Mouse (Mus musculus): Measurements from ENCODE around the gene Vmn1r137. TPM values are rescaled to one million over a fixed set of nuclear protein-coding genes. Genes with fewer than 3 reads are reported as not detected.
"Not testable (repeated sequence)": the region's sequence is repeated elsewhere in the genome, so short reads cannot be mapped to it uniquely, and the experiment has no call there.

The Vmn1r137 gene
- polyA plus RNA-seq (2015; fragmentation: Nextera tagmentation; extraction: Ambion mirVana): not detected in 2 replicates

DNA sequence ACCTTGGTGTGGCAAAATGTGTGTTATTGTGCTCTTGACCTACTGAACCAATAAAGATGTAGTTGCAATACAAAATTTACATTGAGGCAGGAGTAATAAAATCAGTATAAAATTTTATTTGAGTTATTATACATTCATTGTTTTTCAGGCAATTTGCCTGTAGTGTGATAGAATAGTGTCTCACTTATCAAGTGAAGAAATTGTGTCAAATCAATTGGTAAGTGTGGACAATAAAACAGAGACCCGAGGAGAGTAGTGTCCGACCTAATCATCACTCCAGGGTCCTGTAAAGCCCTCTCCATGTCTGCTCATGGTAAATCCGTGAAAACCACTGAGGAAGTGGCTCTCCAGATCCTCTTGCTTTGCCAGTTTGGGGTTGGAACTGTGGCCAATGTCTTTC, at the start of gene Vmn1r137:
TSS of gene Vmn1r137 (plus strand) at position 301 of the 400 bp plus-strand sequence.
- not testable (repeated sequence) for H3K36me3 ChIP-seq; H3K9me3 ChIP-seq (replicated peaks); H3K9ac ChIP-seq; H3K4me1 ChIP-seq (replicated peaks); H3K4me2 ChIP-seq; H3K27me3 ChIP-seq; H3K27ac ChIP-seq; ATAC-seq (replicated peaks; ENCODE audit: insufficient number of reproducible peaks, insufficient read depth, low FRiP score, low read depth); H3K4me3 ChIP-seq
- WGBS: no CpG with 5 or more reads among the region's 3 CpGs

DNA sequence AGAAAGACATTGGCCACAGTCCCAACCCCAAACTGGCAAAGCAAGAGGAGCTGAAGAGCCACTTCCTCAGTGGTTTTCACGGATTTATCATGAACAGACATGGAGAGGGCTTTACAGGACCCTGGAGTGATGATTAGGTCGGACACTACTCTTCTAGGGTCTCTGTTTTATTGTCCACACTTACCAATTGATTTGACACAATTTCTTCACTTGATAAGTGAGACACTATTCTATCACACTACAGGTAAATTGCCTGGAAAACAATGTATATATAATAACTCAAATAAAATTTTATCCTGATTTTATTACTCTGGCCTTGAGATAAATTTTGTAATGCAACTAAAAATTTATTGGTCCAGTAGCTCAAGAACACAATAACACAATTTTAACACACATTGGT, 34.4 kb downstream of the Vmn1r137 start, which contains the start of gene Vmn1r138:
TSS of gene Vmn1r138 (minus strand) at position 101 of the 400 bp plus-strand sequence.
- H3K4me2 ChIP-seq; H3K36me3 ChIP-seq; H3K4me1 ChIP-seq (replicated peaks); H3K27me3 ChIP-seq; H3K27ac ChIP-seq; H3K9ac ChIP-seq; ATAC-seq (replicated peaks; ENCODE audit: insufficient number of reproducible peaks, insufficient read depth, low FRiP score, low read depth); H3K9me3 ChIP-seq (replicated peaks); H3K4me3 ChIP-seq: not testable (repeated sequence)
- no CpG with 5 or more reads among the region's 2 CpGs for WGBS

Other genes with a start within 250 kb of the Vmn1r137 start
- not detected in 2 replicates for gene Gm4175, start 233.1 kb upstream of the Vmn1r137 start, polyA plus RNA-seq (2015; fragmentation: Nextera tagmentation; extraction: Ambion mirVana)
- gene Gm4177, start 197.9 kb upstream of the Vmn1r137 start, polyA plus RNA-seq (2015; fragmentation: Nextera tagmentation; extraction: Ambion mirVana): not detected in 2 replicates
- gene Vmn1r135, start 162.2 kb upstream of the Vmn1r137 start, polyA plus RNA-seq (2015; fragmentation: Nextera tagmentation; extraction: Ambion mirVana): not detected in 2 replicates
- gene Gm5725, start 150.3 kb upstream of the Vmn1r137 start, polyA plus RNA-seq (2015; fragmentation: Nextera tagmentation; extraction: Ambion mirVana): not detected in 2 replicates
- not detected in 2 replicates for gene Gm5891, start 73.3 kb upstream of the Vmn1r137 start, polyA plus RNA-seq (2015; fragmentation: Nextera tagmentation; extraction: Ambion mirVana)
- not detected in 2 replicates for gene Vmn1r138, start 34.3 kb downstream of the Vmn1r137 start, polyA plus RNA-seq (2015; fragmentation: Nextera tagmentation; extraction: Ambion mirVana)
- gene Gm6176, start 61.7 kb downstream of the Vmn1r137 start, polyA plus RNA-seq (2015; fragmentation: Nextera tagmentation; extraction: Ambion mirVana): not detected in 2 replicates
- not detected in 2 replicates for gene Vmn1r139, start 74.5 kb downstream of the Vmn1r137 start, polyA plus RNA-seq (2015; fragmentation: Nextera tagmentation; extraction: Ambion mirVana)
- gene Gm16451, start 123.7 kb downstream of the Vmn1r137 start, polyA plus RNA-seq (2015; fragmentation: Nextera tagmentation; extraction: Ambion mirVana): not detected in 2 replicates
- gene Gm10666, start 140.2 kb downstream of the Vmn1r137 start, polyA plus RNA-seq (2015; fragmentation: Nextera tagmentation; extraction: Ambion mirVana): not detected in 2 replicates
- gene Vmn1r142, start 169.4 kb downstream of the Vmn1r137 start, polyA plus RNA-seq (2015; fragmentation: Nextera tagmentation; extraction: Ambion mirVana): not detected in 2 replicates
- gene Vmn1r143, start 194.8 kb downstream of the Vmn1r137 start, polyA plus RNA-seq (2015; fragmentation: Nextera tagmentation; extraction: Ambion mirVana): not detected in 2 replicates
- gene Gm8653, start 206.7 kb downstream of the Vmn1r137 start, polyA plus RNA-seq (2015; fragmentation: Nextera tagmentation; extraction: Ambion mirVana): not detected in 2 replicates
- not detected in 2 replicates for gene Gm8453, start 234.9 kb downstream of the Vmn1r137 start, polyA plus RNA-seq (2015; fragmentation: Nextera tagmentation; extraction: Ambion mirVana)